Mouse (Mus musculus) forebrain, embryonic 12.5 days (tissue): ENCODE results near the gene Dnajc17. TPM values are rescaled to one million over a fixed set of nuclear protein-coding genes. Genes with fewer than 3 reads are reported as not detected.

Source experiments
- ATAC-seq: fragments of 200-750 bp; cut with Nextera tagmentation; 2 replicates; pipeline ENCODE4 v1.8.0; 2017; ENCODE audit warnings: moderate TSS enrichment; ENCODE audit not compliant: low FRiP score
- H3K27ac ChIP-seq: fragments of 300-500 bp; sonication (generic); 2 replicates; pipeline ENCODE4 v1.5.1; 2016; ENCODE audit warnings: mild to moderate bottlenecking
- H3K27me3 ChIP-seq: fragments of 300-500 bp; sonication (generic); 2 replicates; pipeline ENCODE4 v1.6.1; 2016; ENCODE audit warnings: mild to moderate bottlenecking
- H3K36me3 ChIP-seq: fragments of 300-500 bp; sonication (generic); replicated peaks from 2 replicates; pipeline ENCODE4 v1.6.1; 2016; ENCODE audit warnings: mild to moderate bottlenecking
- H3K4me1 ChIP-seq: fragments of 300-500 bp; sonication (generic); 2 replicates; pipeline ENCODE4 v1.6.1; 2016
- H3K4me2 ChIP-seq: fragments of 300-500 bp; sonication (generic); 2 replicates; pipeline ENCODE4 v1.6.1; 2016; ENCODE audit warnings: mild to moderate bottlenecking, moderate library complexity
- H3K4me3 ChIP-seq: fragments of 300-500 bp; sonication (generic); replicated peaks from 2 replicates; pipeline ENCODE4 v1.5.1; 2016; ENCODE audit warnings: mild to moderate bottlenecking
- H3K9ac ChIP-seq: fragments of 300-500 bp; sonication (generic); 2 replicates; pipeline ENCODE4 v1.6.1; 2016; ENCODE audit warnings: mild to moderate bottlenecking
- H3K9me3 ChIP-seq: fragments of 300-500 bp; sonication (generic); 2 replicates; pipeline ENCODE4 v1.6.1; 2016
- WGBS: fragments of 180-500 bp; shearing (Covaris S2); methylation state at CpG from one replicate; pipeline ENCODE4 v1.1.7; 2016; 5-methylcytosine and 5-hydroxymethylcytosine counted together
- polyA plus RNA-seq: library from polyadenylated mRNA; unstranded; fragments of >200 nt; fragmentation: Nextera tagmentation; extraction: Ambion mirVana; gene quantifications from 2 replicates; pipeline ENCODE4 v1.2.1, GENCODE M21; 2016

The Dnajc17 gene
- polyA plus RNA-seq, 1 experiment from 2014 or later, result 26.7 TPM

GRCm38 (mm10) chr2:119152255-119152654 lies 56.3 kb downstream of the Dnajc17 start:
- Histone ChIP-seq H3K9ac (no peak overlapping the region), H3K4me2 (no peak overlapping the region), H3K36me3 (peaks cover 69% of the 10 kb centered on the region), H3K27me3 (no peaks in the 10 kb centered on the region), H3K4me3 (no peak overlapping the region), H3K4me1 (peaks cover 14% of the 10 kb centered on the region), H3K9me3 (no peaks in the 10 kb centered on the region), H3K27ac (no peak overlapping the region)
- no peak for ATAC-seq
- WGBS, result 86% methylated on average over 6 of the region's 6 CpGs

- no peak for ATAC-seq
- H3K27me3 ChIP-seq, result no peaks in the 10 kb centered on the region
- H3K9me3 ChIP-seq, result no peaks in the 10 kb centered on the region
- no peaks in the 10 kb centered on the region for H3K4me1 ChIP-seq
- H3K4me2 ChIP-seq, result no peak overlapping the region
- no peak overlapping the region for H3K9ac ChIP-seq
- no peak overlapping the region for H3K27ac ChIP-seq
- WGBS, result 90% methylated on average over 8 of the region's 8 CpGs
- no peak overlapping the region for H3K4me3 ChIP-seq
- H3K36me3 ChIP-seq, result peaks cover 91% of the 10 kb centered on the region
Observed at GRCm38 (mm10) chr2:119147775-119148174, 60.8 kb downstream of the Dnajc17 start.

- Histone ChIP-seq H3K4me3 (no peak overlapping the region), H3K27me3 (no peaks in the 10 kb centered on the region), H3K9ac (no peak overlapping the region), H3K4me2 (no peak overlapping the region), H3K4me1 (no peaks in the 10 kb centered on the region), H3K27ac (no peak overlapping the region), H3K9me3 (no peaks in the 10 kb centered on the region), H3K36me3 (peaks cover 91% of the 10 kb centered on the region)
- ATAC-seq, result no peak
- 86% methylated on average over 22 of the region's 22 CpGs for WGBS
Observed at GRCm38 (mm10) chr2:119147160-119147678, 61.4 kb downstream of the Dnajc17 start.

- H3K36me3 ChIP-seq, result peaks cover 91% of the 10 kb centered on the region
- ATAC-seq, result no peak
- 88% methylated on average over 6 of the region's 6 CpGs for WGBS
- H3K9ac ChIP-seq, result no peak overlapping the region
- no peaks in the 10 kb centered on the region for H3K27me3 ChIP-seq
- H3K4me2 ChIP-seq, result no peak overlapping the region
- no peaks in the 10 kb centered on the region for H3K9me3 ChIP-seq
- H3K27ac ChIP-seq, result no peak overlapping the region
- H3K4me3 ChIP-seq, result no peak overlapping the region
- no peaks in the 10 kb centered on the region for H3K4me1 ChIP-seq
Observed at GRCm38 (mm10) chr2:119146435-119146834, 62.2 kb downstream of the Dnajc17 start.

- Histone ChIP-seq H3K9ac (no peak overlapping the region), H3K27ac (no peak overlapping the region), H3K4me1 (no peaks in the 10 kb centered on the region), H3K9me3 (no peaks in the 10 kb centered on the region), H3K4me2 (no peak overlapping the region), H3K4me3 (no peak overlapping the region), H3K27me3 (no peaks in the 10 kb centered on the region), H3K36me3 (peaks cover 91% of the 10 kb centered on the region)
- no peak for ATAC-seq
- WGBS, result 85% methylated on average over 2 of the region's 2 CpGs
Observed at GRCm38 (mm10) chr2:119145199-119145598, 63.4 kb downstream of the Dnajc17 start.

GRCm38 (mm10) chr2:119136346-119136898 lies 72.2 kb downstream of the Dnajc17 start:
- H3K4me1 ChIP-seq, result no peaks in the 10 kb centered on the region
- no peak overlapping the region for H3K4me3 ChIP-seq
- no peaks in the 10 kb centered on the region for H3K27me3 ChIP-seq
- WGBS, result 89% methylated on average over 5 of the region's 5 CpGs
- peaks cover 90% of the 10 kb centered on the region for H3K36me3 ChIP-seq
- H3K27ac ChIP-seq, result no peak overlapping the region
- ATAC-seq, result no peak
- no peaks in the 10 kb centered on the region for H3K9me3 ChIP-seq
- no peak overlapping the region for H3K9ac ChIP-seq
- H3K4me2 ChIP-seq, result no peak overlapping the region

Other genes starting within 250 kb of the Dnajc17 start
- 25.3 and 26.4 TPM in 2 replicates for gene Ccdc32, start 179.4 kb downstream of the Dnajc17 start, polyA plus RNA-seq
- gene Rpusd2, start 174.0 kb downstream of the Dnajc17 start, polyA plus RNA-seq, result 7.0 and 7.7 TPM in 2 replicates
- gene Knl1, start 161.7 kb downstream of the Dnajc17 start, polyA plus RNA-seq, result 71.0 and 84.4 TPM in 2 replicates
- gene Rad51, start 96.0 kb downstream of the Dnajc17 start, polyA plus RNA-seq, result 66.5 and 67.6 TPM in 2 replicates
- gene Rmdn3, start 51.8 kb downstream of the Dnajc17 start, polyA plus RNA-seq, result 43.6 and 48.7 TPM in 2 replicates
- gene Gchfr, start 41.0 kb downstream of the Dnajc17 start, polyA plus RNA-seq, result 2.2 and 2.3 TPM in 2 replicates
- gene Gm14137, start 34.3 kb downstream of the Dnajc17 start, polyA plus RNA-seq, result 1.0 and 1.5 TPM in 2 replicates
- 45.9 and 51.1 TPM in 2 replicates for gene Zfyve19, start 178 bp downstream of the Dnajc17 start, polyA plus RNA-seq
- gene Ppp1r14d, start 21.1 kb upstream of the Dnajc17 start, polyA plus RNA-seq, result not detected in 2 replicates
- 2.0 and 2.1 TPM in 2 replicates for gene Spint1, start 28.6 kb upstream of the Dnajc17 start, polyA plus RNA-seq
- 3.7 and 3.9 TPM in 2 replicates for gene Rhov, start 62.5 kb upstream of the Dnajc17 start, polyA plus RNA-seq
- 25.5 and 27.4 TPM in 2 replicates for gene Vps18, start 79.9 kb upstream of the Dnajc17 start, polyA plus RNA-seq
- 3.5 and 3.8 TPM in 2 replicates for gene Dll4, start 117.0 kb upstream of the Dnajc17 start, polyA plus RNA-seq
- 2.4 and 2.7 TPM in 2 replicates for gene Chac1, start 142.4 kb upstream of the Dnajc17 start, polyA plus RNA-seq